Mouse (Mus musculus): ENCODE results near the gene Nol3. TPM values are rescaled to one million over a fixed set of nuclear protein-coding genes. Genes with fewer than 3 reads are reported as not detected.

The Nol3 gene
- polyA plus RNA-seq, 1 experiment, result 0.09 TPM

DNA sequence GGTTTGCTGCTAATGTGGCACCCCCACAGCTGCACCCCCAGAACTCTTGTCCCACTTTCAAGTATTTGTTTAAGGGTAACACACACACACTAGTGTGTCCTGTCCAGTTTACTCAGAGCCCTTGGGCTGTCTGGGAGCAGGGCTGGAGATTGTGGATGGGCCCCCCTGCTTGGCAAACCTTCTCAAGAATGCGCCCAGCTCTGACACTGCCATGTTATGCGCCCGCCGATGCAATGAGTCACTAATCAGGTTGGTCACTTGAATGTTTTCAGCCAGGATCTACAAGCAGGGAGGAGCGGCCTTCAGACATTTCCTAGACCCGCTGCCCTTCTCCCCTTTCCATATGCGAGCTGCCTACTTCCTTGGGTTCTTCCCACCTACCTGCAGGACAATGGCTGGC, 16.5 kb downstream of the Nol3 start:
- H3K4me1 ChIP-seq (ENCODE audit: control insufficient read depth, insufficient read depth, low read length), result peaks cover 17% of the 10 kb centered on the region
- no peaks in the 10 kb centered on the region for H3K36me3 ChIP-seq (ENCODE audit: control insufficient read depth, insufficient read depth, low read length)
- no peaks in the 10 kb centered on the region; the same call in 1 of the 2 replicates for H3K27me3 ChIP-seq (ENCODE audit: control insufficient read depth, insufficient read depth, low read length)
- peak overlapping the region; percentile 81 for H3K4me3 ChIP-seq (ENCODE audit: control insufficient read depth, low read depth, low read length)
- TF ChIP-seq CTCF (IDR thresholded peaks at IDR 0.05; ENCODE audit: control insufficient read depth, insufficient read depth, insufficient replicate concordance, low read depth, low read length) (no peak), POLR2A (IDR thresholded peaks at IDR 0.05; ENCODE audit: control insufficient read depth, low read depth, low read length) (no peak)
- no peak overlapping the region for H3K27ac ChIP-seq (ENCODE audit: control insufficient read depth, insufficient read depth, low read depth, low read length)

DNA sequence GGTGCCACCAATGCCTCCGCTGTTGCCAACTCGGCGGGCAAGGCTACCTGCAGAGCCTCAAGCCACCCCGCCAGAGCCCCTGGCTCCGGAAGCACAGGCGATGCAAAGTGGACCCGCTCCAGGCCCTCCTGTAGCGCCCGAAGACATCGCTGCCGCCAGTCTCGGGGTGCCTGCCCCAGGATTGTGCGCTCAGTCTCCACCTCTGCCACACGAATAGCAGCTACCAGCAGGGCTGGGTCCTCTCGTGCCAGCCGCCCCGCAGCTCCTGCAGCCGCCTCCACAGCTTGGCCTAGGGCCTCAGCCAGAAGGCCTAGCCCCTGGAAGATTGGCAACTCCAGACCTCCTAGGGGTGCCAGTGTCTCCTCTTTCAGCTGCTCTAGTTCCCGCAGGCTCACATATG, 17.5 kb downstream of the Nol3 start:
- Histone ChIP-seq H3K4me3 (ENCODE audit: control insufficient read depth, low read depth, low read length) (peak overlapping the region; percentile 81), H3K27ac (ENCODE audit: control insufficient read depth, insufficient read depth, low read depth, low read length) (no peak overlapping the region), H3K4me1 (ENCODE audit: control insufficient read depth, insufficient read depth, low read length) (peaks cover 22% of the 10 kb centered on the region), H3K27me3 (ENCODE audit: control insufficient read depth, insufficient read depth, low read length) (no peaks in the 10 kb centered on the region; the same call in 1 of the 2 replicates), H3K36me3 (ENCODE audit: control insufficient read depth, insufficient read depth, low read length) (no peaks in the 10 kb centered on the region)
- no peak for TF ChIP-seq CTCF (IDR thresholded peaks at IDR 0.05; ENCODE audit: control insufficient read depth, insufficient read depth, insufficient replicate concordance, low read depth, low read length)
- no peak for TF ChIP-seq POLR2A (IDR thresholded peaks at IDR 0.05; ENCODE audit: control insufficient read depth, low read depth, low read length)

DNA sequence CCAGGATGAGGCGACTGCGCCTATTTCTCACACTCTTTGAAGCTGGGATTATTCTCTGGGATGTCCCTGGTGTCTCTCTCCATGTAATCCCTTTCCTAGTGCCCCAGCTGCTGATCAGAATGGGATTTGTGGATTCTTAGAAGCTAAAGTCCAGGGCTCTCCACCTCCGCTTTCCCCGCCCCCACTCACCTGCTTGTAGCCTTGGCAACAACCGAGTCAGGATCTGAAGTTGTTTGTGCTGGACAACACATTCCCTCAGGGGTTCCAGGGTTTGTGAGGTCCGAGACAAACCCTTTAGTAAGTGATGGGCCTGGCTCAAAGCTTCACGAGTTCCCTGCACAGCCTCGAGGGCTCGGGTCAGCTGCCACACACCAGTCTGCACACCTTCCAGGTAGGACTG, 18.8 kb downstream of the Nol3 start:
- Histone ChIP-seq H3K36me3 (ENCODE audit: control insufficient read depth, insufficient read depth, low read length) (no peaks in the 10 kb centered on the region; the same call in 1 of the 2 replicates), H3K27me3 (ENCODE audit: control insufficient read depth, insufficient read depth, low read length) (no peaks in the 10 kb centered on the region; the same call in 1 of the 2 replicates), H3K4me1 (ENCODE audit: control insufficient read depth, insufficient read depth, low read length) (peaks cover 20% of the 10 kb centered on the region), H3K27ac (ENCODE audit: control insufficient read depth, insufficient read depth, low read depth, low read length) (peak overlapping the region; percentile 78), H3K4me3 (ENCODE audit: control insufficient read depth, low read depth, low read length) (peak overlapping the region; percentile 55)
- TF ChIP-seq CTCF (IDR thresholded peaks at IDR 0.05; ENCODE audit: control insufficient read depth, insufficient read depth, insufficient replicate concordance, low read depth, low read length) (no peak), POLR2A (IDR thresholded peaks at IDR 0.05; ENCODE audit: control insufficient read depth, low read depth, low read length) (no peak)

DNA sequence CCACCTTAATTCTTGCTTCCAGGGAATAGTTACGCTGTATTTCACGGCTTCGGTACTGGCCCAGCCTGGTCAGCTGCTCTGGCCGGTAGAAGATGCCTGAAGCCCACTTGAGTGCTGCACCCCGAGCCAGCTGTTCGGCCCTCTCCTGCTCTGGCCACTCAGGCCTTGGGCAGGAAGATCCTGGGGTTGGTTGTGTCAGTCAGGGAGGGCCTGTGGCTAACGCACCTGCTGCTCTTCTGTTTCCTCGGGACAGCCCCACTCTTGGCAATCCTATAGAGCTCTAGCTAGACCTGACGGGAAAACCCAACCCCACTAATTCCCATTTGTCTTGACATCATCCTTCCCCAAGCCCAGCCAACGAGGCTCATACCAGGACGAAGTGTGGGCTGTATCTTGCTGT, 19.3 kb downstream of the Nol3 start:
- Histone ChIP-seq H3K4me1 (ENCODE audit: control insufficient read depth, insufficient read depth, low read length) (peaks cover 16% of the 10 kb centered on the region), H3K36me3 (ENCODE audit: control insufficient read depth, insufficient read depth, low read length) (no peaks in the 10 kb centered on the region; the same call in 1 of the 2 replicates), H3K27ac (ENCODE audit: control insufficient read depth, insufficient read depth, low read depth, low read length) (peak overlapping the region; percentile 78), H3K27me3 (ENCODE audit: control insufficient read depth, insufficient read depth, low read length) (no peaks in the 10 kb centered on the region), H3K4me3 (ENCODE audit: control insufficient read depth, low read depth, low read length) (peak overlapping the region; percentile 55)
- TF ChIP-seq CTCF (IDR thresholded peaks at IDR 0.05; ENCODE audit: control insufficient read depth, insufficient read depth, insufficient replicate concordance, low read depth, low read length), result no peak
- TF ChIP-seq POLR2A (IDR thresholded peaks at IDR 0.05; ENCODE audit: control insufficient read depth, low read depth, low read length), result no peak

DNA sequence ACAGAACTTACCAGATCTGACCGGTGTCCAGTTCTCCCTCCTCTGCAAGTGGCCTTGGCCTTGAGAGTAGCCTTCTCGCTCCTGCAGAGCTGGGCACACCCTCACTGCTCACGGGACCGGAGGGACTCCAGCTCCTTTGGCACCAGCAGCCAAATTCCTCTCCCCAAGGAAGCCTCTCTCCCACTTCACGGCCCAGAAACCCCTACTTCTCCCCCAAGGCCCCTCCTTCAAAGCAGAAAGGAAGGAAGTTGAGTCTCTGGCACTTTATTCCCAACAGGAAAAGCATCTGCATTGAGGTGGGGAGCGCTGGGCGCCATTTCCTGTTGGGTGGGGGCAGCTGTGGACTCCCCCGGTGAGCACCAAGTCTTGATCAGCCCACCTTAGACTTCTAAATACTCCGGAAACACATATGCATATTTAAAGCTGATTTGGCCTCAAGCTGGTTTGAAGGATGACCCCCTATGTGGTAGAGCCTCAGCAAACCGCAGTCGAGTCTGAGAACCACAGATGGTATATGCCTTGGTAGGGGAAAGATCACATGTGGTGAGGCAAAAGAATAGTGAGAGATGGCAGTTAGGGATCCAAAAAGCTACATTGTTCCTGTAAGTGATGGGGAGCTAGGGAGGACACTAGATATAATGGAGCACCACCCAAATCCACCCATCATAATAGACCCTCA, 20.1 kb downstream of the Nol3 start, which contains the start of gene Exoc3l:
Gene Exoc3l (minus strand): TSS at position 207 of the 679 bp plus-strand sequence.
- Histone ChIP-seq H3K4me3 (ENCODE audit: control insufficient read depth, low read depth, low read length) (peak within 1 kb of the TSS; percentile 55), H3K36me3 (ENCODE audit: control insufficient read depth, insufficient read depth, low read length) (no peaks in the 10 kb centered on the region; the same call in 1 of the 2 replicates), H3K27ac (ENCODE audit: control insufficient read depth, insufficient read depth, low read depth, low read length) (peak within 1 kb of the TSS; percentile 78), H3K4me1 (ENCODE audit: control insufficient read depth, insufficient read depth, low read length) (peaks cover 10% of the 10 kb centered on the region), H3K27me3 (ENCODE audit: control insufficient read depth, insufficient read depth, low read length) (no peaks in the 10 kb centered on the region)
- TF ChIP-seq CTCF (IDR thresholded peaks at IDR 0.05; ENCODE audit: control insufficient read depth, insufficient read depth, insufficient replicate concordance, low read depth, low read length) (no peak), POLR2A (IDR thresholded peaks at IDR 0.05; ENCODE audit: control insufficient read depth, low read depth, low read length) (peak; percentile 58; the same call in 1 of the 2 replicates)

DNA sequence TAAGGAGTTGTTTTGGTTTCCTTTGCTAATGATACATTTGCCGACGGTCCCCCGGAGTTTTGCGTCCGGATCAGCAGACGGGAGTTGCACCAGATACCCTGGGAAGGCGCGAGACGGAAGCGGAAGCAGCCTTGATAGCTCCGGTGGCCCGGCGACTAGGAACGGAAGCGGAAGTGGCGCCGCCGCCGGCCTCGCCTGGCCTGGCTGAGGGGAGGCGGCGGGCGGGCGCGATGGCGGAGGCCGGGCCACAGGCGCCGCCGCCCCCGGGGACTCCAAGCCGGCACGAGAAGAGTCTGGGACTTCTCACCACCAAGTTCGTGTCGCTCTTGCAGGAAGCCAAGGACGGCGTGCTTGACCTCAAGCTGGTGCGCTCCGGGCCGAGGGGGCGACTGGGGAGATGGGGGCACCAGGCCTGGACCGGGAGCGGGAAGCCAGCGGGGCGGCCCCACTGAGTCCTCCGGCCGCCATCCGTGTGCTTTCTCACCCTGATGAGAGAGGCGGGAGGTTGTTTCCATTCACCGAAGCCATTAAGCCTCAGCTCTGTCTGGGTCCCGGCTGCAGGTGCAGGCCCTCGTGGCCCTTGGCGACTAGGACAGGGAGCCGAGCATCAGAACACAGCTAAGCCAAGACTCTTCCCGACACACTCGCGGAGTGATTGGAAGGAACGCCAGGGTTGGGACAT, 21.7 kb downstream of the Nol3 start, which contains the start of gene E2f4:
Gene E2f4 (plus strand): TSS at position 153 of the 682 bp plus-strand sequence.
- TF ChIP-seq POLR2A (IDR thresholded peaks at IDR 0.05; ENCODE audit: control insufficient read depth, low read depth, low read length) (peak; percentile 69; the same call in 1 of the 2 replicates), CTCF (IDR thresholded peaks at IDR 0.05; ENCODE audit: control insufficient read depth, insufficient read depth, insufficient replicate concordance, low read depth, low read length) (no peak)
- Histone ChIP-seq H3K4me1 (ENCODE audit: control insufficient read depth, insufficient read depth, low read length) (peaks cover 10% of the 10 kb centered on the region), H3K27me3 (ENCODE audit: control insufficient read depth, insufficient read depth, low read length) (no peaks in the 10 kb centered on the region)

More for the DNA sequence above, 21.7 kb downstream of the Nol3 start, which contains the start of gene E2f4:
- H3K4me3 ChIP-seq (ENCODE audit: control insufficient read depth, low read depth, low read length), result peak within 1 kb of the TSS; percentile 94
- peaks cover 2% of the 10 kb centered on the region; the same call in 1 of the 2 replicates for H3K36me3 ChIP-seq (ENCODE audit: control insufficient read depth, insufficient read depth, low read length)
- peak within 1 kb of the TSS; percentile 75 for H3K27ac ChIP-seq (ENCODE audit: control insufficient read depth, insufficient read depth, low read depth, low read length)

Data from testis, adult 2 months (tissue).